Mouse (Mus musculus) heart, adult 10 weeks (tissue): ENCODE measurements around the gene Ppat. TPM values are rescaled to one million over a fixed set of nuclear protein-coding genes. Genes with fewer than 3 reads are reported as not detected.

ENCODE experiments used
- polyA plus RNA-seq: library from polyadenylated mRNA; stranded (reverse); fragments of 350-450 nt; fragmentation: Illumina TruSeq; extraction: RNeasy Lipid Tissue Mini Kit (QIAGEN cat#74804); gene quantifications from one replicate; pipeline ENCODE4 v1.2.3, GENCODE M21; 2014; ENCODE audit warnings: low read depth, low replicate concordance

Gene Ppat
- 12.3 TPM for polyA plus RNA-seq

GRCm38 (mm10) chr5:76951106-76952027 is at the start of gene Ppat, which contains the start of gene Paics:
Ppat (minus strand) TSS chr5:76951578.
Paics (plus strand) TSS chr5:76951307.

DNA sequence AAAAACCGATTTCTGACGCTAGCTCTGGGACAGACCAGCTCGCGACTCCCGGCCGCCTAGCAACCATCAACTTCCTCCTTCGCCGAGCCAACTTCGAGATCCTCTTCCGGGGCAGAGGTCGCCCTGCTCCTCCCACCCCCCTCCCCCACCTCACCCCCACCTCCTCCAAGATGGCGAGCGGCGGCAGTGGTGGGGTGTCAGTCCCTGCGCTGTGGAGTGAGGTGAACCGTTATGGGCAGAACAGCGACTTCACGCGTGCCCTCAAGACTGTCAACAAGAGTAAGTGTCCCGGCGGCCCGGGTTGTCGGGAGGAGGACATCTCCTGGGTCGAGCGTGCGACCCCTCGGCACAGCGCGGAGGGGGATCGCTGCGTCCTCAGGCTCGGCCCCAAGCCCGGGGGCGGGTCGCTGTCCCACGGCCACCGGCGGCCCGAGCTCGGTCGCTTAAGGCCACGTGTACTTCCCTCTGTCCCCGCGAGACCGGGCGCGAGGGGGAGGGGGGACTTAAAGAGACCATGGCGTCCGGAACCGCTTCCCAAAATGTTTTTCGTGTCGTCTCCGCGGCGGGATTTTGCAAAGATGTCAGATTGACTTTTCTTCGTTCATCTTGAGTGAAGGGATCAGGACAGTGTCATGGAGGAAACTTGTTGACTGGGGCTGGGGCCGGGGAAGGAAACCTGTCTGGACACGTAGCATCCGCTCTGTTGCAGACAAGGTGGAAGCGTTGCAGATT is 23.3 kb upstream of the Ppat start, which contains the start of gene Srp72:
TSS of gene Srp72 (plus strand) at position 130 of the 732 bp plus-strand sequence.

DNA sequence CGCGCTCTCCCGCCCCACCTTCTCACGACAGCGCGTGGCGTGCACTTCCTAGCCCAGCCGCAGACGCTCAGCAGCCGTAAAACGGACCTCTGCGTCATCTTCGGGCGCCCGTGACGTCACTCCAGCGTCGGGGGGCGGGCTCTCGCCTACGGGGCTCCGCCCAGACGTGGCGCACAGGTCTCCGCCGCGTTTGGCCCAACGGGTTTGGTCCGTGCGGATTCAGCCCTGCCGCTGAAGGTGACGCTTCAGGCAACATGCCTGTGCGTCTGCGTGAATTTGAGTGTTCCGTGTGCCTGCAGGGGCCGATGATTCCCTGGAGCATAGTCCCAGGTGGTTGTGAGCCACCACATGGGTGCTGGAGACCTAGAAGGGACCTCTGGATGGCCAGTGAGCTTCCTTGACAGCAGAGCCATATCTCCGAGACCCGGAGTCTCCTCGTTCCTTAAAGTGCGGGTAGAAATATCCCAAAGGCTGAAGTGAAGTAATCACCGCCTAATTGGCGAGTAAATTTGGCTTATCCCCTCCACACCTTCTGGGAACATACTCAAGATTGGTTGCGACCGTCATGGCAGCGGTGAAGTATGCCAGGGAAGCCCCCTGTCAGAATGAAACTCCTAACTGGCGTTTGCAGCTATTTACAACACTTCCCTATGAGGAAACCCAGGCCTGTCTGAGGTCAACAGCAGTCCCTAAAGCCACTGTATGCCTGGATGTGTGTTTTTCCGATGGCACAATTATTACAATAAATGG is 45.8 kb downstream of the Ppat start, which contains the start of gene Aasdh:
TSS of gene Aasdh (minus strand) at position 110 of the 750 bp plus-strand sequence.

Other genes with a start within 250 kb of the Ppat start
- 26.6 TPM for gene Aasdh, start 46.1 kb downstream of the Ppat start, polyA plus RNA-seq
- 149 TPM for gene Paics, start 271 bp downstream of the Ppat start, polyA plus RNA-seq
- 40.8 TPM for gene Srp72, start 23.1 kb upstream of the Ppat start, polyA plus RNA-seq
- not detected for gene Arl9, start 52.5 kb upstream of the Ppat start, polyA plus RNA-seq
- not detected for gene Thegl, start 64.4 kb upstream of the Ppat start, polyA plus RNA-seq
- 335 TPM for gene Hopx, start 163.5 kb upstream of the Ppat start, polyA plus RNA-seq